Mouse (Mus musculus) layer of hippocampus, adult 18-20 months (tissue): ENCODE measurements around the gene Manba. TPM values are rescaled to one million over a fixed set of nuclear protein-coding genes. Genes with fewer than 3 reads are reported as not detected.
"Not testable (repeated sequence)": the region's sequence is repeated elsewhere in the genome, so short reads cannot be mapped to it uniquely, and the experiment has no call there.

Experiments used
- DNase-seq, 2 experiments: peaks; one replicate each; pipeline ENCODE4 v3.0.0; 2022; ENCODE audit warnings: low spot score in 2 of 2
- total RNA-seq, 2 experiments: library from RNA; stranded (reverse); gene quantifications; 2 replicates each; pipeline ENCODE4 v1.2.3; 2021

The Manba gene
- total RNA-seq, 2 experiments from 2014 or later = 8.5 TPM

GRCm38 (mm10) chr3:135522618-135523355 is 37.4 kb downstream of the Manba start:
- DNase-seq = no peak

GRCm38 (mm10) chr3:135524900-135525299 is 39.5 kb downstream of the Manba start:
- DNase-seq = not testable (repeated sequence)

GRCm38 (mm10) chr3:135529670-135530069 is 44.3 kb downstream of the Manba start:
- no peak for DNase-seq

- no peak for DNase-seq
Observed at GRCm38 (mm10) chr3:135531762-135532161, 46.4 kb downstream of the Manba start.

GRCm38 (mm10) chr3:135534103-135534502 is 48.7 kb downstream of the Manba start:
- DNase-seq = no peak

- DNase-seq = no peak
Observed at GRCm38 (mm10) chr3:135546212-135546923, 61.0 kb downstream of the Manba start.

GRCm38 (mm10) chr3:135547298-135547697 is 61.9 kb downstream of the Manba start:
- no peak for DNase-seq

- DNase-seq = no peak
Observed at GRCm38 (mm10) chr3:135552874-135553273, 67.5 kb downstream of the Manba start.

- DNase-seq = no peak
Observed at GRCm38 (mm10) chr3:135555192-135555591, 69.8 kb downstream of the Manba start.

GRCm38 (mm10) chr3:135556052-135556587 is 70.7 kb downstream of the Manba start:
- peak; percentile 23 to 55 for DNase-seq

- DNase-seq = peak; percentile 16 to 57
Observed at GRCm38 (mm10) chr3:135556851-135557662, 71.6 kb downstream of the Manba start.

GRCm38 (mm10) chr3:135562036-135562435 is 76.6 kb downstream of the Manba start:
- no peak for DNase-seq

- no peak for DNase-seq
Observed at GRCm38 (mm10) chr3:135563163-135563689, 77.8 kb downstream of the Manba start.

GRCm38 (mm10) chr3:135564706-135565105 is 79.3 kb downstream of the Manba start:
- DNase-seq = no peak

- no peak for DNase-seq
Observed at GRCm38 (mm10) chr3:135565306-135565705, 79.9 kb downstream of the Manba start.

- DNase-seq = no peak
Observed at GRCm38 (mm10) chr3:135567888-135568287, 82.5 kb downstream of the Manba start.

- no peak for DNase-seq
Observed at GRCm38 (mm10) chr3:135568633-135569032, 83.2 kb downstream of the Manba start.

- no peak for DNase-seq
Observed at GRCm38 (mm10) chr3:135571540-135571939, 86.1 kb downstream of the Manba start.

- DNase-seq = no peak
Observed at GRCm38 (mm10) chr3:135573051-135573450, 87.6 kb downstream of the Manba start.

GRCm38 (mm10) chr3:135575126-135575525 is 89.7 kb downstream of the Manba start:
- DNase-seq = no peak

- DNase-seq = no peak
Observed at GRCm38 (mm10) chr3:135578588-135579140, 93.3 kb downstream of the Manba start.
